Mouse (Mus musculus) midbrain, embryonic 11.5 days (tissue): Measurements from ENCODE around the gene Cenpk. TPM values are rescaled to one million over a fixed set of nuclear protein-coding genes. Genes with fewer than 3 reads are reported as not detected.
"Not testable (repeated sequence)": the region's sequence is repeated elsewhere in the genome, so short reads cannot be mapped to it uniquely, and the experiment has no call there.

ENCODE experiments used
- ATAC-seq: fragments of 200-750 bp; cut with Nextera tagmentation; 2 replicates; pipeline ENCODE4 v1.8.0; 2017; ENCODE audit warnings: moderate TSS enrichment, moderate library complexity; ENCODE audit not compliant: low FRiP score
- DNase-seq: peaks from one replicate; pipeline ENCODE4 v3.0.0; 2015; ENCODE audit warnings: low spot score; ENCODE audit errors: missing footprints
- H3K27ac ChIP-seq: fragments of 300-500 bp; sonication (generic); 2 replicates; pipeline ENCODE4 v1.5.1; 2014; ENCODE audit warnings: low read depth, low read length
- H3K27me3 ChIP-seq: fragments of 300-500 bp; sonication (generic); 2 replicates; pipeline ENCODE4 v1.6.1; 2014; ENCODE audit warnings: mild to moderate bottlenecking, low read length, moderate library complexity, mixed read lengths; ENCODE audit not compliant: control insufficient read depth, insufficient read depth
- H3K36me3 ChIP-seq: fragments of 300-500 bp; sonication (generic); 2 replicates; pipeline ENCODE4 v1.6.1; 2014; ENCODE audit warnings: mild to moderate bottlenecking, low read length, moderate library complexity, mixed read lengths; ENCODE audit not compliant: control insufficient read depth, insufficient read depth
- H3K4me1 ChIP-seq: fragments of 300-500 bp; sonication (generic); 2 replicates; pipeline ENCODE4 v1.6.1; 2014; ENCODE audit warnings: low read length; ENCODE audit not compliant: control insufficient read depth, insufficient read depth
- H3K4me2 ChIP-seq: fragments of 300-500 bp; sonication (generic); 2 replicates; pipeline ENCODE4 v1.6.1; 2014; ENCODE audit warnings: mild to moderate bottlenecking, moderate library complexity
- H3K4me3 ChIP-seq: fragments of 300-500 bp; sonication (generic); 2 replicates; pipeline ENCODE4 v1.5.1; 2014; ENCODE audit warnings: low read depth, low read length
- H3K9ac ChIP-seq: fragments of 300-500 bp; sonication (generic); 2 replicates; pipeline ENCODE4 v1.6.1; 2014; ENCODE audit warnings: low read length
- H3K9me3 ChIP-seq: fragments of 300-500 bp; sonication (generic); 2 replicates; pipeline ENCODE4 v1.6.1; 2016; ENCODE audit warnings: low read length; ENCODE audit not compliant: control insufficient read depth
- WGBS: fragments of 180-500 bp; shearing (Covaris S2); extraction: QIAGEN DNeasy Blood & Tissue Kit; methylation state at CpG from one replicate; pipeline ENCODE4 v1.1.7; 2014; 5-methylcytosine and 5-hydroxymethylcytosine counted together
- polyA plus RNA-seq: library from polyadenylated mRNA; unstranded; fragments of >200 nt; fragmentation: Nextera tagmentation; extraction: Ambion mirVana; gene quantifications from 2 replicates; pipeline ENCODE4 v1.2.1, GENCODE M21; 2014

The Cenpk gene
- 75.1 and 77.1 TPM in 2 replicates for polyA plus RNA-seq

- Histone ChIP-seq H3K4me2 (peak within 1 kb of the TSS; percentile 66), H3K36me3 (peaks cover 2% of the 10 kb centered on the region; the same call in 1 of the 2 replicates), H3K27me3 (no peaks in the 10 kb centered on the region), H3K27ac (peak within 1 kb of the TSS; percentile 79), H3K4me1 (peaks cover 5% of the 10 kb centered on the region), H3K9ac (peak within 1 kb of the TSS; percentile 86), H3K4me3 (peak within 1 kb of the TSS; percentile 63), H3K9me3 (no peaks in the 10 kb centered on the region)
- ATAC-seq (peak; percentile 100), DNase-seq (peak; percentile 100)
- under 1% methylated on average over 55 of the region's 55 CpGs for WGBS
Observed at GRCm38 (mm10) chr13:104228384-104229066, at the start of gene Cenpk, which contains the start of gene Ppwd1. Cenpk (plus strand) TSS chr13:104228611. Ppwd1 (minus strand) TSS chr13:104228843.

GRCm38 (mm10) chr13:104178650-104179121, 49.7 kb upstream of the Cenpk start, which contains the start of gene Trim23:
Trim23 (plus strand) TSS chr13:104178797.
- H3K36me3 ChIP-seq: no peaks in the 10 kb centered on the region
- ATAC-seq (peak; percentile 99), DNase-seq (peak; percentile 99)
- H3K4me2 ChIP-seq: peak within 1 kb of the TSS; percentile 76
- no peaks in the 10 kb centered on the region for H3K27me3 ChIP-seq
- H3K4me3 ChIP-seq: peak within 1 kb of the TSS; percentile 68
- H3K9me3 ChIP-seq: no peaks in the 10 kb centered on the region
- under 1% methylated on average over 38 of the region's 38 CpGs for WGBS
- peaks cover 10% of the 10 kb centered on the region for H3K4me1 ChIP-seq
- H3K27ac ChIP-seq: peak within 1 kb of the TSS; percentile 42; the same call in 1 of the 2 replicates
- peak within 1 kb of the TSS; percentile 83 for H3K9ac ChIP-seq

GRCm38 (mm10) chr13:104179176-104179888, 49.1 kb upstream of the Cenpk start:
- Histone ChIP-seq H3K36me3 (no peaks in the 10 kb centered on the region), H3K9me3 (no peaks in the 10 kb centered on the region), H3K27ac (no peak overlapping the region; the same call in 1 of the 2 replicates), H3K4me1 (peaks cover 10% of the 10 kb centered on the region), H3K4me3 (peak overlapping the region; percentile 68), H3K9ac (peak overlapping the region; percentile 83), H3K4me2 (peak overlapping the region; percentile 67), H3K27me3 (no peaks in the 10 kb centered on the region)
- ATAC-seq (no peak), DNase-seq (peak; percentile 87)
- WGBS: 23% methylated on average over 13 of the region's 13 CpGs

GRCm38 (mm10) chr13:104187357-104187756, 41.1 kb upstream of the Cenpk start:
- 91% methylated on average over 4 of the region's 4 CpGs for WGBS
- no peaks in the 10 kb centered on the region for H3K9me3 ChIP-seq
- no peak overlapping the region for H3K9ac ChIP-seq
- peaks cover 4% of the 10 kb centered on the region; the same call in 1 of the 2 replicates for H3K36me3 ChIP-seq
- ATAC-seq (no peak), DNase-seq (no peak)
- H3K4me1 ChIP-seq: no peaks in the 10 kb centered on the region
- H3K27me3 ChIP-seq: no peaks in the 10 kb centered on the region
- no peak overlapping the region for H3K27ac ChIP-seq
- no peak overlapping the region for H3K4me3 ChIP-seq
- no peak overlapping the region for H3K4me2 ChIP-seq

- H3K4me2 ChIP-seq, ATAC-seq, H3K4me1 ChIP-seq, H3K9ac ChIP-seq, H3K27me3 ChIP-seq, DNase-seq, H3K27ac ChIP-seq, H3K9me3 ChIP-seq, H3K4me3 ChIP-seq, H3K36me3 ChIP-seq: not testable (repeated sequence)
Observed at GRCm38 (mm10) chr13:104195891-104196290, 32.5 kb upstream of the Cenpk start.

- H3K27ac ChIP-seq: no peak overlapping the region
- no peak for ATAC-seq
- no peaks in the 10 kb centered on the region for H3K27me3 ChIP-seq
- 48% methylated on average over 1 of the region's 1 CpGs for WGBS
- no peaks in the 10 kb centered on the region for H3K4me1 ChIP-seq
- no peak overlapping the region for H3K9ac ChIP-seq
- no peak for DNase-seq
- H3K4me3 ChIP-seq: no peak overlapping the region
- no peaks in the 10 kb centered on the region for H3K9me3 ChIP-seq
- no peaks in the 10 kb centered on the region for H3K36me3 ChIP-seq
- no peak overlapping the region for H3K4me2 ChIP-seq
Observed at GRCm38 (mm10) chr13:104204313-104204712, 24.1 kb upstream of the Cenpk start.

- Histone ChIP-seq H3K27me3 (no peaks in the 10 kb centered on the region), H3K4me1 (peaks cover 5% of the 10 kb centered on the region), H3K27ac (no peak overlapping the region), H3K4me3 (peak overlapping the region; percentile 63), H3K36me3 (no peaks in the 10 kb centered on the region), H3K4me2 (peak overlapping the region; percentile 55), H3K9me3 (no peaks in the 10 kb centered on the region), H3K9ac (peak overlapping the region; percentile 86)
- DNase-seq: no peak
- WGBS: 75% methylated on average over 3 of the region's 3 CpGs
- ATAC-seq: no peak
Observed at GRCm38 (mm10) chr13:104227478-104227877, 933 bp upstream of the Cenpk start.

- ATAC-seq (peak; percentile 45), DNase-seq (no peak)
- Histone ChIP-seq H3K36me3 (peaks cover 2% of the 10 kb centered on the region; the same call in 1 of the 2 replicates), H3K4me2 (peak overlapping the region; percentile 66), H3K27me3 (no peaks in the 10 kb centered on the region), H3K4me3 (peak overlapping the region; percentile 63), H3K4me1 (peaks cover 5% of the 10 kb centered on the region), H3K9me3 (no peaks in the 10 kb centered on the region), H3K9ac (peak overlapping the region; percentile 86), H3K27ac (0 out of 2 replicates have a peak overlapping the region, but pooled peaks have one; percentile 79)
- WGBS: 7% methylated on average over 15 of the region's 15 CpGs
Observed at GRCm38 (mm10) chr13:104229181-104229580, 770 bp downstream of the Cenpk start.

GRCm38 (mm10) chr13:104258997-104259396, 30.6 kb downstream of the Cenpk start:
- no peaks in the 10 kb centered on the region for H3K9me3 ChIP-seq
- DNase-seq: peak; percentile 47
- H3K36me3 ChIP-seq: no peaks in the 10 kb centered on the region
- H3K4me3 ChIP-seq: no peak overlapping the region
- H3K9ac ChIP-seq: no peak overlapping the region
- no peak overlapping the region for H3K4me2 ChIP-seq
- H3K27me3 ChIP-seq: no peaks in the 10 kb centered on the region
- no peak overlapping the region for H3K27ac ChIP-seq
- no peak for ATAC-seq
- no peaks in the 10 kb centered on the region for H3K4me1 ChIP-seq
- WGBS: 94% methylated on average over 3 of the region's 3 CpGs
